Mouse (Mus musculus): ENCODE measurements around the gene Tldc1. TPM values are rescaled to one million over a fixed set of nuclear protein-coding genes. Genes with fewer than 3 reads are reported as not detected.

The Tldc1 gene
- polyA plus RNA-seq, 1 experiment from 2014 or later: 11.8 TPM

GRCm38 (mm10) chr8:119783579-119783978 is 5.4 kb upstream of the Tldc1 start:
- Histone ChIP-seq H3K4me1 (replicated peaks) (peaks cover 28% of the 10 kb centered on the region), H3K4me2 (no peak overlapping the region), H3K4me3 (no peak overlapping the region), H3K27me3 (no peaks in the 10 kb centered on the region), H3K9me3 (no peaks in the 10 kb centered on the region), H3K27ac (no peak overlapping the region), H3K36me3 (no peaks in the 10 kb centered on the region), H3K9ac (no peak overlapping the region)
- WGBS: 72% methylated on average over 6 of the region's 6 CpGs
- no peak for ATAC-seq (ENCODE audit: low FRiP score)

- Histone ChIP-seq H3K4me2 (no peak overlapping the region), H3K27me3 (no peaks in the 10 kb centered on the region), H3K9ac (no peak overlapping the region), H3K4me1 (replicated peaks) (peaks cover 32% of the 10 kb centered on the region), H3K4me3 (no peak overlapping the region), H3K9me3 (no peaks in the 10 kb centered on the region), H3K36me3 (no peaks in the 10 kb centered on the region), H3K27ac (no peak overlapping the region)
- ATAC-seq (ENCODE audit: low FRiP score): no peak
- 7% methylated on average over 5 of the region's 5 CpGs for WGBS
Observed at GRCm38 (mm10) chr8:119782715-119783114, 4.5 kb upstream of the Tldc1 start.

- H3K9ac ChIP-seq: 0 out of 2 replicates have a peak overlapping the region, but pooled peaks have one; percentile 3
- H3K4me2 ChIP-seq: no peak overlapping the region
- 72% methylated on average over 4 of the region's 4 CpGs for WGBS
- H3K36me3 ChIP-seq: no peaks in the 10 kb centered on the region
- ATAC-seq (ENCODE audit: low FRiP score): no peak
- no peaks in the 10 kb centered on the region for H3K9me3 ChIP-seq
- peaks cover 40% of the 10 kb centered on the region for H3K4me1 ChIP-seq (replicated peaks)
- no peak overlapping the region for H3K4me3 ChIP-seq
- no peak overlapping the region for H3K27ac ChIP-seq
- H3K27me3 ChIP-seq: no peaks in the 10 kb centered on the region
Observed at GRCm38 (mm10) chr8:119781086-119781840, 3.0 kb upstream of the Tldc1 start.

GRCm38 (mm10) chr8:119780402-119781049 is 2.3 kb upstream of the Tldc1 start:
- 81% methylated on average over 9 of the region's 9 CpGs for whole genome bisulfite sequencing
- no peak overlapping the region for H3K9ac ChIP-seq
- no peaks in the 10 kb centered on the region for H3K36me3 ChIP-seq
- peaks cover 32% of the 10 kb centered on the region for H3K4me1 ChIP-seq (replicated peaks)
- no peaks in the 10 kb centered on the region for H3K9me3 ChIP-seq
- no peak overlapping the region for H3K4me2 ChIP-seq
- H3K27ac ChIP-seq: no peak overlapping the region
- no peaks in the 10 kb centered on the region for H3K27me3 ChIP-seq
- ATAC-seq (ENCODE audit: low FRiP score): no peak
- H3K4me3 ChIP-seq: no peak overlapping the region

GRCm38 (mm10) chr8:119779013-119779737 is 959 bp upstream of the Tldc1 start:
- Histone ChIP-seq H3K9me3 (no peaks in the 10 kb centered on the region), H3K27ac (peak overlapping the region; percentile 83; the same call in 1 of the 2 replicates), H3K27me3 (no peaks in the 10 kb centered on the region), H3K4me3 (peak overlapping the region; percentile 65; the same call in 1 of the 2 replicates), H3K9ac (no peak overlapping the region), H3K4me1 (replicated peaks) (peaks cover 27% of the 10 kb centered on the region), H3K4me2 (peak overlapping the region; percentile 95), H3K36me3 (no peaks in the 10 kb centered on the region)
- 28% methylated on average over 14 of the region's 14 CpGs for WGBS
- ATAC-seq (ENCODE audit: low FRiP score): 0 out of 2 replicates have a peak, but pooled peaks have one; percentile 3

GRCm38 (mm10) chr8:119777765-119778164 is 451 bp downstream of the Tldc1 start:
- Histone ChIP-seq H3K36me3 (peaks cover 1% of the 10 kb centered on the region), H3K9me3 (no peaks in the 10 kb centered on the region), H3K9ac (peak overlapping the region; percentile 83), H3K4me2 (peak overlapping the region; percentile 95), H3K27me3 (no peaks in the 10 kb centered on the region), H3K4me1 (replicated peaks) (peaks cover 23% of the 10 kb centered on the region), H3K4me3 (peak overlapping the region; percentile 65), H3K27ac (peak overlapping the region; percentile 92)
- ATAC-seq (ENCODE audit: low FRiP score): no peak; the same call in 1 of the 2 replicates
- WGBS: 17% methylated on average over 7 of the region's 7 CpGs

- H3K4me1 ChIP-seq (replicated peaks): peaks cover 23% of the 10 kb centered on the region
- peaks cover 11% of the 10 kb centered on the region for H3K36me3 ChIP-seq
- H3K4me2 ChIP-seq: no peak overlapping the region; the same call in none of the 2 replicates
- H3K9me3 ChIP-seq: no peaks in the 10 kb centered on the region
- ATAC-seq (ENCODE audit: low FRiP score): no peak
- H3K27me3 ChIP-seq: no peaks in the 10 kb centered on the region
- no peak overlapping the region for H3K4me3 ChIP-seq
- peak overlapping the region; percentile 83; the same call in 1 of the 2 replicates for H3K9ac ChIP-seq
- no peak overlapping the region for H3K27ac ChIP-seq
- WGBS: 85% methylated on average over 7 of the region's 7 CpGs
Observed at GRCm38 (mm10) chr8:119776668-119777245, 1.5 kb downstream of the Tldc1 start.

GRCm38 (mm10) chr8:119765761-119766444 is 12.3 kb downstream of the Tldc1 start:
- no peak overlapping the region for H3K4me3 ChIP-seq
- no peaks in the 10 kb centered on the region for H3K9me3 ChIP-seq
- no peak overlapping the region for H3K4me2 ChIP-seq
- no peaks in the 10 kb centered on the region for H3K4me1 ChIP-seq (replicated peaks)
- H3K36me3 ChIP-seq: peaks cover 65% of the 10 kb centered on the region
- 84% methylated on average over 22 of the region's 22 CpGs for WGBS
- no peak for ATAC-seq (ENCODE audit: low FRiP score)
- H3K27me3 ChIP-seq: no peaks in the 10 kb centered on the region
- no peak overlapping the region for H3K27ac ChIP-seq
- no peak overlapping the region for H3K9ac ChIP-seq

- no peak overlapping the region for H3K27ac ChIP-seq
- H3K9me3 ChIP-seq: no peaks in the 10 kb centered on the region
- no peak overlapping the region for H3K4me3 ChIP-seq
- peaks cover 67% of the 10 kb centered on the region for H3K36me3 ChIP-seq
- H3K9ac ChIP-seq: no peak overlapping the region
- no peaks in the 10 kb centered on the region for H3K4me1 ChIP-seq (replicated peaks)
- H3K27me3 ChIP-seq: no peaks in the 10 kb centered on the region
- H3K4me2 ChIP-seq: no peak overlapping the region
- WGBS: 85% methylated on average over 10 of the region's 10 CpGs
- no peak for ATAC-seq (ENCODE audit: low FRiP score)
Observed at GRCm38 (mm10) chr8:119765311-119765710, 12.9 kb downstream of the Tldc1 start.

- no peak overlapping the region for H3K4me2 ChIP-seq
- 0 out of 2 replicates have a peak, but pooled peaks cover 9% of the 10 kb centered on the region for H3K4me1 ChIP-seq (replicated peaks)
- no peaks in the 10 kb centered on the region for H3K9me3 ChIP-seq
- no peak overlapping the region for H3K4me3 ChIP-seq
- no peak overlapping the region for H3K27ac ChIP-seq
- no peak for ATAC-seq (ENCODE audit: low FRiP score)
- no peaks in the 10 kb centered on the region for H3K27me3 ChIP-seq
- WGBS: 91% methylated on average over 21 of the region's 21 CpGs
- H3K36me3 ChIP-seq: peaks cover 58% of the 10 kb centered on the region
- H3K9ac ChIP-seq: no peak overlapping the region
Observed at GRCm38 (mm10) chr8:119762226-119763220, 15.7 kb downstream of the Tldc1 start.

- no peak for ATAC-seq (ENCODE audit: low FRiP score)
- no peaks in the 10 kb centered on the region for H3K9me3 ChIP-seq
- H3K9ac ChIP-seq: no peak overlapping the region
- H3K27ac ChIP-seq: no peak overlapping the region
- H3K4me3 ChIP-seq: no peak overlapping the region
- 94% methylated on average over 11 of the region's 11 CpGs for WGBS
- H3K4me2 ChIP-seq: no peak overlapping the region
- H3K27me3 ChIP-seq: peaks cover under 1% of the 10 kb centered on the region; the same call in 1 of the 2 replicates
- H3K4me1 ChIP-seq (replicated peaks): peaks cover 9% of the 10 kb centered on the region; the same call in 1 of the 2 replicates
- H3K36me3 ChIP-seq: peaks cover 49% of the 10 kb centered on the region
Observed at GRCm38 (mm10) chr8:119761692-119762091, 16.5 kb downstream of the Tldc1 start.
